Mouse (Mus musculus) ES-Bruce4 (cell line): ENCODE results near the gene Irs1. TPM values are rescaled to one million over a fixed set of nuclear protein-coding genes. Genes with fewer than 3 reads are reported as not detected.

Experiments used
- H3K27ac ChIP-seq: 2 replicates; pipeline ENCODE4 v1.5.1; 2012; ENCODE audit warnings: low read length, inconsistent platforms; ENCODE audit not compliant: insufficient read depth
- H3K27me3 ChIP-seq: 2 replicates; pipeline ENCODE4 v1.6.1; 2012; ENCODE audit warnings: mild to moderate bottlenecking, low read length, inconsistent platforms; ENCODE audit not compliant: control insufficient read depth, poor library complexity, insufficient read depth, severe bottlenecking
- H3K36me3 ChIP-seq: 2 replicates; pipeline ENCODE4 v1.6.1; 2012; ENCODE audit warnings: inconsistent platforms, mild to moderate bottlenecking, low read length, moderate library complexity; ENCODE audit not compliant: control insufficient read depth, poor library complexity, insufficient read depth, severe bottlenecking
- H3K4me1 ChIP-seq: one replicate; pipeline ENCODE4 v1.8.1; 2011; ENCODE audit warnings: low read length; ENCODE audit not compliant: control insufficient read depth, insufficient read depth
- H3K4me3 ChIP-seq: 2 replicates; pipeline ENCODE4 v1.5.1; 2011; ENCODE audit warnings: low read depth, mild to moderate bottlenecking, low read length
- H3K9ac ChIP-seq: 2 replicates; pipeline ENCODE4 v1.6.1; 2012; ENCODE audit warnings: low read depth, mild to moderate bottlenecking, inconsistent platforms; ENCODE audit not compliant: poor library complexity, severe bottlenecking
- H3K9me3 ChIP-seq: replicated peaks from 2 replicates; pipeline ENCODE4 v1.6.1; 2012; ENCODE audit warnings: mild to moderate bottlenecking, low read length, inconsistent platforms; ENCODE audit not compliant: control insufficient read depth, poor library complexity, insufficient read depth, severe bottlenecking
- CTCF ChIP-seq: IDR thresholded peaks from one replicate; pipeline ENCODE4 v1.8.1; 2011; ENCODE audit warnings: low read depth, low read length
- EP300 ChIP-seq: IDR thresholded peaks from 2 replicates; pipeline ENCODE4 v1.6.1; 2011; ENCODE audit warnings: low read depth, low read length; ENCODE audit not compliant: insufficient read depth
- POLR2A ChIP-seq: IDR thresholded peaks from one replicate; pipeline ENCODE4 v1.8.1; 2011; ENCODE audit warnings: low read length; ENCODE audit not compliant: insufficient read depth
- polyA plus RNA-seq: library from polyadenylated mRNA; stranded (reverse); fragments of >200 nt; gene quantifications from 2 replicates; pipeline ENCODE4 v1.2.4, GENCODE M21; 2011; ENCODE audit warnings: low read depth; ENCODE audit not compliant: missing spikeins, insufficient read depth, insufficient read length

Gene Irs1
- polyA plus RNA-seq, 1 experiment: 15.3 TPM

GRCm38 (mm10) chr1:82238245-82238644 lies 53.0 kb downstream of the Irs1 start:
- Histone ChIP-seq H3K27ac (no peak overlapping the region), H3K9ac (no peak overlapping the region), H3K4me1 (no peaks in the 10 kb centered on the region), H3K9me3 (no peaks in the 10 kb centered on the region), H3K4me3 (no peak overlapping the region), H3K36me3 (no peaks in the 10 kb centered on the region), H3K27me3 (no peaks in the 10 kb centered on the region)
- TF ChIP-seq EP300 (no peak), CTCF (no peak), POLR2A (no peak)

DNA sequence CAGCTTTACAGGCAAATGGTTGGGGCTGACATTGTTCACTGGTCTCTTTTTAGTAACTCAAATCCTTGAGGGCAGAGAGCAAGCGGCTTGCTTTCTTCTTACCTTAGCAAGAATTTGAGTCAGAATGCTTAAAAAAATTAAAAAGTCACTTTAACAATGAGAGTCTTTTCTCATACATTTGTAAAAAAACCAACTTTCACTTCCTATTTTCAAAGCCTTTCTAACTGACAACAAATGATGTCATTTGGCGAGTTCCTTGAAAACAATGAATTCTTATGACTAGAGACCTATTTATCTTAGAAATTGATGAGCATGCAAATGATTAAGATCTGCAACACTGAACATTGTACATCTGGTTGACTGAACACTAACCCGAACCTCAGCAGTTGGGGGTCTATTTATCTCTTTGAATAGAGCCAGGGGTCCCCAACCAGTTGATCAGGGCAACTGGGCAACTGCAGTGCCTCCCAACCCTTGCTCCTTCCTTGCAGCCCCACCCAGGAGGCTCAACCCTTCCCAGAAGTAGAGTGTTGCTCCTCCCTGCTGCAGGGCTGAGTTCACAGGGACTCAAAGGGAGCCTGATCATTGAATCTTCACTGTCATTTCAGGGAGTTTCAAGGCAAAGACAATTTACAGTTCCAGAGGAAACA lies 55.6 kb downstream of the Irs1 start:
- no peak overlapping the region for H3K27ac ChIP-seq
- no peaks in the 10 kb centered on the region for H3K36me3 ChIP-seq
- H3K9me3 ChIP-seq: no peaks in the 10 kb centered on the region
- H3K27me3 ChIP-seq: no peaks in the 10 kb centered on the region
- H3K4me1 ChIP-seq: no peaks in the 10 kb centered on the region
- TF ChIP-seq CTCF: no peak
- no peak for TF ChIP-seq POLR2A
- no peak for TF ChIP-seq EP300
- H3K9ac ChIP-seq: no peak overlapping the region
- H3K4me3 ChIP-seq: no peak overlapping the region

- Histone ChIP-seq H3K27ac (no peak overlapping the region), H3K9me3 (no peaks in the 10 kb centered on the region), H3K4me3 (no peak overlapping the region), H3K36me3 (no peaks in the 10 kb centered on the region), H3K27me3 (no peaks in the 10 kb centered on the region), H3K9ac (no peak overlapping the region), H3K4me1 (no peaks in the 10 kb centered on the region)
- no peak for TF ChIP-seq CTCF
These were observed 56.6 kb downstream of the Irs1 start for GRCm38 (mm10) chr1:82234616-82235015.

- Histone ChIP-seq H3K27ac (no peak within 1 kb of the TSS), H3K4me1 (no peaks in the 10 kb centered on the region), H3K36me3 (no peaks in the 10 kb centered on the region), H3K27me3 (no peaks in the 10 kb centered on the region), H3K9ac (no peak within 1 kb of the TSS), H3K9me3 (no peaks in the 10 kb centered on the region), H3K4me3 (no peak within 1 kb of the TSS)
- TF ChIP-seq POLR2A (no peak), EP300 (no peak), CTCF (no peak)
These were observed 58.4 kb downstream of the Irs1 start, which contains the start of gene Gm9747 for GRCm38 (mm10) chr1:82232812-82233211. Gm9747 (plus strand) TSS chr1:82233112.

- Histone ChIP-seq H3K9ac (no peak overlapping the region), H3K27ac (no peak overlapping the region), H3K27me3 (no peaks in the 10 kb centered on the region), H3K4me3 (no peak overlapping the region), H3K9me3 (no peaks in the 10 kb centered on the region; the same call in 1 of the 2 replicates), H3K36me3 (no peaks in the 10 kb centered on the region), H3K4me1 (no peaks in the 10 kb centered on the region)
- TF ChIP-seq POLR2A (no peak), EP300 (no peak), CTCF (no peak)
These were observed 62.4 kb downstream of the Irs1 start for GRCm38 (mm10) chr1:82228841-82229240.

- no peak for TF ChIP-seq EP300
- no peak for TF ChIP-seq CTCF
- no peak for TF ChIP-seq POLR2A
- H3K36me3 ChIP-seq: no peaks in the 10 kb centered on the region
- H3K27ac ChIP-seq: no peak overlapping the region
- no peaks in the 10 kb centered on the region; the same call in 1 of the 2 replicates for H3K9me3 ChIP-seq
- no peak overlapping the region for H3K4me3 ChIP-seq
- H3K9ac ChIP-seq: no peak overlapping the region
- H3K4me1 ChIP-seq: no peaks in the 10 kb centered on the region
- H3K27me3 ChIP-seq: no peaks in the 10 kb centered on the region
These were observed 68.0 kb downstream of the Irs1 start for GRCm38 (mm10) chr1:82223042-82223795.
